Mouse (Mus musculus): Measurements from ENCODE around the gene Wasf3. TPM values are rescaled to one million over a fixed set of nuclear protein-coding genes. Genes with fewer than 3 reads are reported as not detected.

Gene Wasf3
- not detected in 2 replicates for total RNA-seq (2015; ENCODE audit: low replicate concordance)
- total RNA-seq (2017; ENCODE audit: low replicate concordance) = not detected in 2 replicates

GRCm38 (mm10) chr5:146384935-146385591 is at the start of gene Wasf3:
Wasf3 (plus strand) TSS chr5:146384985.
- ATAC-seq (replicated peaks; ENCODE audit: low FRiP score, poor library complexity, severe bottlenecking) = no peak

DNA sequence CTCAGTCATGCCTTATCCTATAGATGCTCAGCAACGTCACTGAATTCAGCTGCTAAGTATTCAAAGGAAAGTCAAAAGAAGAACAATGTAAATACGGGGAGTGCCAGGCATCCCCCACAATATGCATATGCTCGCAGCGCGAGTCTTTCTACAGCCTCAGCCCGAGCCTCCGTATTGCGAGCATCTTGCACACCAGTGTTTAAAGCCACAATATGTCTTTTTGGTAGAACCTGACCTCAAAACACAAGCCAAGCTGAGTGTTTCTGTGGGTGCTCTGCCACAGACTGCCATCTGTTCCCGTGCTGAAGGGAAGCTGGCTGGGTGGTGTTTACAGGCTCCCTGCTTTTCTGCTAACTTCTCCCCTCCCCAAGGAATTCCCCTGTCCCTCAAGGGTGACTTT is 46.7 kb upstream of the Wasf3 start:
- ATAC-seq (replicated peaks; ENCODE audit: low FRiP score, poor library complexity, severe bottlenecking) = no peak

GRCm38 (mm10) chr5:146340037-146340436 is 44.7 kb upstream of the Wasf3 start:
- ATAC-seq (replicated peaks; ENCODE audit: low FRiP score, poor library complexity, severe bottlenecking) = no peak

- no peak for ATAC-seq (replicated peaks; ENCODE audit: low FRiP score, poor library complexity, severe bottlenecking)
These were observed 39.7 kb upstream of the Wasf3 start for GRCm38 (mm10) chr5:146344911-146345686.

GRCm38 (mm10) chr5:146347081-146347480 is 37.7 kb upstream of the Wasf3 start:
- ATAC-seq (replicated peaks; ENCODE audit: low FRiP score, poor library complexity, severe bottlenecking) = no peak

DNA sequence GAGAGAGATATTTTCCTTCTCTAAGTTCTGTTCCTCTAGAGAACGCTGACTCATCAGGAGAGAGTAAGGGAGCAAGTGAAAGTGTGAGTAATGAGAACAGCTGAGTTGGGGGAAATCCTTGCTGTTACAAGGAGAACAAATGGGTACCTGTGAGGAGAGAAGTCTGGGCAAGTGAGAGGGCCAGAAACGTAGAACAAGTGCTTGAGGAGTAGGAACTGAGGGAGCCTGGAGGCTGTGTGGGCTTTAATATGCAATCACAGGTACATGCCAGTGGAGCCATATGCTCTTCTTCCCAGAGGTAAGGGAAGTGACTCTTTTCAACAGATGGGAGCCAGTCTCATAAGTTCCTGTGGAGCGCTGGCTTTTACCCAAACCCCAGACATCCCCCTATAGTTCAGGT is 35.6 kb upstream of the Wasf3 start:
- ATAC-seq (replicated peaks; ENCODE audit: low FRiP score, poor library complexity, severe bottlenecking) = no peak

DNA sequence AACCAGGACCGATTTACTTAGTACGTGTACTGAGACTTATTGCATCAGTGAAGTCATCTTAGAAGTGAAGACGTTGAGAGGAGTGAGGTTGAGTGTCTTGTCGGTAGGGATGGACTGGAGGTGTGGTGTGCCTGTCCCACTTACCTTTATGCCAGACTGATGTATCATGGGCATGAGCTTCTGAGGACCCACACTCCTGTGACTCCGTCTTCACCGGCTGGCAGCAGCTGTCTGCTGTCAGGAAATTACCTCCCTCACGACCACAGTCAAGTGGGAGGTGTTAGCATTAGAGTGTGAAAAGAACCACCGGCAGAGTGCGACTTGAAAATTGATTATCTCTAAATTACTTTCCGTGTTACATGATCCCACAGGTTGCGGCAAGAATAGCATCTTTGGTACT is 34.0 kb upstream of the Wasf3 start:
- ATAC-seq (replicated peaks; ENCODE audit: low FRiP score, poor library complexity, severe bottlenecking) = no peak

DNA sequence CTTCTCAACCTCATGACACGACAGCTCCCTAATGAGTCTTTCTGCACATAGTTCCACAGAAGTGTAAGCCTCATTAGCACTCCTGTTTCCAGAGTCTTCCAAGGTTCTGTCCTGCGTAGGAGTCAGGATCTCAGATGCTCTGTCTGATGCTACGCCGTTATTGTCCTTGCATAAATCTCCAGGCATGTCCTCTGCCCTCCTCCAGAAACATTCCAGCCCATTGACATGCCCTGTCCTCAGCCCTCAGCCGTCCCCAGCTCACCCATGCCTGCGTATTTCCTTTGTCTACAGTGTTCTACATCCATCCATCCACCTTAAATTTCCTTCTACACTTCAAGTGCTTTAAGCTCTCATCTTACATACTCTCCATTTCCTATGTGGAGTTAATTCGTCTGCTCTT is 32.8 kb upstream of the Wasf3 start:
- ATAC-seq (replicated peaks; ENCODE audit: low FRiP score, poor library complexity, severe bottlenecking) = no peak

DNA sequence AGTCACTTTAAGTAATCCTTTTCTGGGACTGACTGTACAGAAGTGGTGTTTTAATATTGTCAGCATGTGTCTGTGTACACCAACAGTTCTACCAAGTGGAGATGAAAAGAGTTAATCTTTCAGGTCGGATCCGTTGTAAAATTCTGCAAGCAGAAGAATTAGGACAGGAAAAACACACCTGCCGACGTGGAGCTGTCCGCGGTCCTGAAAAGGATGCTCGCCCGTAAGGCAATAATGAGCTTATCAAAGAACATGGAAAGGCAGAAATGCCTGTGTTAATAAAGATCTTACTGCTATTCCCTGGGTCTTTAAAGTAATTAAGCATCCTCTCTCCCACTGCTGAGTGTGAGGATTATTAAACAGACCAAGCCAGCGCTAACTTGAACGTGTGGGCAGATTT is 24.4 kb upstream of the Wasf3 start:
- ATAC-seq (replicated peaks; ENCODE audit: low FRiP score, poor library complexity, severe bottlenecking) = no peak

- no peak for ATAC-seq (replicated peaks; ENCODE audit: low FRiP score, poor library complexity, severe bottlenecking)
These were observed 22.1 kb upstream of the Wasf3 start for GRCm38 (mm10) chr5:146362711-146363110.

- no peak for ATAC-seq (replicated peaks; ENCODE audit: low FRiP score, poor library complexity, severe bottlenecking)
These were observed 16.4 kb upstream of the Wasf3 start for GRCm38 (mm10) chr5:146368356-146368755.

GRCm38 (mm10) chr5:146368971-146369370 is 15.8 kb upstream of the Wasf3 start:
- ATAC-seq (replicated peaks; ENCODE audit: low FRiP score, poor library complexity, severe bottlenecking) = no peak

- no peak for ATAC-seq (replicated peaks; ENCODE audit: low FRiP score, poor library complexity, severe bottlenecking)
These were observed 14.0 kb upstream of the Wasf3 start for GRCm38 (mm10) chr5:146370794-146371193.

GRCm38 (mm10) chr5:146373238-146373637 is 11.5 kb upstream of the Wasf3 start:
- no peak for ATAC-seq (replicated peaks; ENCODE audit: low FRiP score, poor library complexity, severe bottlenecking)

- no peak for ATAC-seq (replicated peaks; ENCODE audit: low FRiP score, poor library complexity, severe bottlenecking)
These were observed 8.2 kb upstream of the Wasf3 start for GRCm38 (mm10) chr5:146376601-146377000.

DNA sequence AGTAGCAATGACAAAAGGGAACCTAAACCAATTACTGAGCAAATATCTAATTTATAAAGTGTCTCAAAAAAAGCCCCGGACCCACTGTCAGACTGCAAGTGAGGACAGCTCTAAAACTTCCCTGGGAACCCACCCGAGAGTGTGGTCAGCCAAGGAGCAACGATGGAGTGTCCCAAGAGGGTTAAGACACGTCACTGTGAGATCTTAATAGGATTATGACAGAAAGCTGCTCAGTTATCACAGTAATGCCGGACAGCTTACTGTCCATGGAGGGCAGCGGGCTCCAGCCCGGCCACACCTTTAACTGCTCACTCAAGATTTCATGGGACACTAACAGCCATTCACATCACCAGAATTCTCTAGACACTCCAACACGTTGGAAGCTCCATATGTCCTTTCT is 4.7 kb upstream of the Wasf3 start:
- no peak for ATAC-seq (replicated peaks; ENCODE audit: low FRiP score, poor library complexity, severe bottlenecking)

DNA sequence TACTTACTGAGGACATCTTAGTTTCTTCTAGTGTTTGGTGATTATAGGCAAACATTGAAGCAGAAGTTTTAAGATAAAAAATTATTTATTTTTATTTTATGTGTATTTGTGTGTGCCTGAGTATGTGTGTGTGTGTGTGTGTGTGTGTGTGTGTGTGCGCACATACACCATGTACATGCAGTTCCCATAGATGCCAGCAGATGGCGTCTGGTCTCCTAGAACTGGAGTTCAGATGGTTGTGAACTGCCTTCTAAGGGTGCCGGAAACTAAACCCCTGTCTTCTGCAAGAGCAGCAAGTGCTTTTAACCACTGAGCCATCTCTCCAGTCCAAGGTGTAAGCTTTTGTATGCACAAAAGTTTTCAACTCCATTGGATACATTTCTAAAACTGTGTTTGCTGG is 2.5 kb upstream of the Wasf3 start:
- ATAC-seq (replicated peaks; ENCODE audit: low FRiP score, poor library complexity, severe bottlenecking) = no peak

DNA sequence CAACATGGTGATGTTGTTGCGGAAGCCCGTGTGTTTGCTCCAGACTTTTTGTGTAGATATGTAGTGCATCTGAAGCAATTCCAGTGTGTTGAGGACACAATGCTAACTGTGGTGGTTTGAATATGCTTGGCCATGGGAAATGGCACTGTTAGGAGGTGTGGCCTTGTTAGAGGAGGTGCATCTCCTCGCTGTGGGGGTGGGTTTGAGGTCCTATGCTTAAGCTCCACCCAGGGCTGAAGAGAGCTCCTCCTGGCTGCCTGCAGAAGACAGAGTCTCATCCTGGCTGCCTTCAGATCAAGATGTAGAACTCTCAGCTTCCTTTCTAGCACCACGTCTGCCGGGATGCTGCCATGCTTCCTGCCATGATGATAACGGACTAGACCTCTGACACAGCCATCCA is 1.4 kb upstream of the Wasf3 start:
- ATAC-seq (replicated peaks; ENCODE audit: low FRiP score, poor library complexity, severe bottlenecking) = no peak

DNA sequence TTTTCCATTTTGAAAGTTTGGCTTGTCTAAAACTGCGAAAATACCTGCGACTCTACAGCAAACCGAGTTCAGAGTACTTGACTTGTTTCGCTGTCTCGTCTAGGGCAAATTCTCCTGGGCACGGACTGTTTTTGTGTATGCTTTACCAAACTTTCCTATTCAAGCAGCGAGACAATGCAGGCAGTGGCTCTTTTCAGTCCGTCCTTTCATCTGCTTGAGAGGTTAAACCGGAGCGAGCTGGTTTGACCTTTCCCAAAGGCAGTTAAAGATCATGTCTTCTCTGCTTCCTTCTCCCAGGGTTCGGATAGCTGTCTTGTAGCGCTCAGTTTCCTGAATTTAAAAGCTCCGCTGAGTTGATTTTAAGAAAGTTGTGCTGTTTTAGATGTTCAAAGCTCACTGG is 1.2 kb downstream of the Wasf3 start:
- ATAC-seq (replicated peaks; ENCODE audit: low FRiP score, poor library complexity, severe bottlenecking) = no peak

- ATAC-seq (replicated peaks; ENCODE audit: low FRiP score, poor library complexity, severe bottlenecking) = no peak
These were observed 2.1 kb downstream of the Wasf3 start for GRCm38 (mm10) chr5:146386906-146387305.

DNA sequence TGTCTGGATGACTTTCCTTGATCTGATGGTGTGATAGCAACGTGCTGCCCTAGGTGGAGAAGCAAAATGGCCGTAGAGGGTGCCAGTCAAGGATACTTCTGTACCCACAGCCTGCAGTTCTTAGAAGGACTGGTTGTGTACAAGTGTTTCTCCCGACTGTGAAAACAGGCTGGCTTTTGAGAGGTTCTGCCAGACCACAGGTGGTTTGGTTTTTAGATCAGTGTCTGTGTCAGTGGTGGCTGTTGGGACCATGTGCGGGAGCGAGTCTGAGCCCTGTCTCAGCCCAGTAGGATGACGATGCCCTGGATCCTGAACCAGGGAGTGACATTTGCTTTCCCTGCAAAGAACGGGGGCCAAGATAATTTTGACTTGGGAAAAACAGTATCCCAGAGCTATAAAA is 9.8 kb downstream of the Wasf3 start:
- ATAC-seq (replicated peaks; ENCODE audit: low FRiP score, poor library complexity, severe bottlenecking) = no peak
